Mouse (Mus musculus): ENCODE results near the gene Cdh3. TPM values are rescaled to one million over a fixed set of nuclear protein-coding genes. Genes with fewer than 3 reads are reported as not detected.

Gene Cdh3
- polyA plus RNA-seq, 1 experiment from 2014 or later, result 18.4 TPM

- no peak overlapping the region for H3K4me3 ChIP-seq (ENCODE audit: low read depth, low read length)
- ATAC-seq (ENCODE audit: insufficient number of reproducible peaks, insufficient read depth, low FRiP score, low read depth), result no peak
- peaks cover 22% of the 10 kb centered on the region for H3K4me1 ChIP-seq (ENCODE audit: control insufficient read depth, insufficient read depth, low read length)
- H3K27me3 ChIP-seq (ENCODE audit: control insufficient read depth, insufficient read depth, low read length), result no peaks in the 10 kb centered on the region
- no peak overlapping the region for H3K4me2 ChIP-seq (replicated peaks; ENCODE audit: low read depth, low read length)
- no peak overlapping the region for H3K9ac ChIP-seq (replicated peaks; ENCODE audit: low read depth, low read length)
- H3K27ac ChIP-seq (ENCODE audit: low read length), result peak overlapping the region; percentile 70; the same call in 1 of the 2 replicates
- no peaks in the 10 kb centered on the region for H3K9me3 ChIP-seq (ENCODE audit: control insufficient read depth, low read depth, low read length)
- H3K36me3 ChIP-seq (ENCODE audit: control insufficient read depth, insufficient read depth, low read length), result no peaks in the 10 kb centered on the region
- 82% methylated on average over 1 of the region's 1 CpGs for WGBS
Observed at GRCm38 (mm10) chr8:106506106-106506505, 4.6 kb upstream of the Cdh3 start.

- Histone ChIP-seq H3K4me3 (ENCODE audit: low read depth, low read length) (peak overlapping the region; percentile 14), H3K36me3 (ENCODE audit: control insufficient read depth, insufficient read depth, low read length) (no peaks in the 10 kb centered on the region), H3K27ac (ENCODE audit: low read length) (peak overlapping the region; percentile 64), H3K4me2 (replicated peaks; ENCODE audit: low read depth, low read length) (peak overlapping the region; percentile 41), H3K9me3 (ENCODE audit: control insufficient read depth, low read depth, low read length) (no peaks in the 10 kb centered on the region), H3K27me3 (ENCODE audit: control insufficient read depth, insufficient read depth, low read length) (no peaks in the 10 kb centered on the region), H3K9ac (replicated peaks; ENCODE audit: low read depth, low read length) (peak overlapping the region; percentile 6; the same call in 1 of the 2 replicates), H3K4me1 (ENCODE audit: control insufficient read depth, insufficient read depth, low read length) (peaks cover 27% of the 10 kb centered on the region)
- peak; percentile 43; the same call in 1 of the 2 replicates for ATAC-seq (ENCODE audit: insufficient number of reproducible peaks, insufficient read depth, low FRiP score, low read depth)
- 2% methylated on average over 30 of the region's 30 CpGs for whole genome bisulfite sequencing
Observed at GRCm38 (mm10) chr8:106507761-106508331, 2.8 kb upstream of the Cdh3 start.

- H3K4me2 ChIP-seq (replicated peaks; ENCODE audit: low read depth, low read length), result peak overlapping the region; percentile 41
- peaks cover 27% of the 10 kb centered on the region for H3K4me1 ChIP-seq (ENCODE audit: control insufficient read depth, insufficient read depth, low read length)
- H3K4me3 ChIP-seq (ENCODE audit: low read depth, low read length), result no peak overlapping the region
- no peaks in the 10 kb centered on the region for H3K9me3 ChIP-seq (ENCODE audit: control insufficient read depth, low read depth, low read length)
- no peak for ATAC-seq (ENCODE audit: insufficient number of reproducible peaks, insufficient read depth, low FRiP score, low read depth)
- no peaks in the 10 kb centered on the region for H3K36me3 ChIP-seq (ENCODE audit: control insufficient read depth, insufficient read depth, low read length)
- 33% methylated on average over 3 of the region's 3 CpGs for WGBS
- no peaks in the 10 kb centered on the region for H3K27me3 ChIP-seq (ENCODE audit: control insufficient read depth, insufficient read depth, low read length)
- H3K27ac ChIP-seq (ENCODE audit: low read length), result peak overlapping the region; percentile 64
- no peak overlapping the region for H3K9ac ChIP-seq (replicated peaks; ENCODE audit: low read depth, low read length)
Observed at GRCm38 (mm10) chr8:106508456-106508855, 2.2 kb upstream of the Cdh3 start.

GRCm38 (mm10) chr8:106509079-106509780, 1.5 kb upstream of the Cdh3 start:
- no peak overlapping the region for H3K27ac ChIP-seq (ENCODE audit: low read length)
- H3K9me3 ChIP-seq (ENCODE audit: control insufficient read depth, low read depth, low read length), result no peaks in the 10 kb centered on the region
- no peaks in the 10 kb centered on the region for H3K27me3 ChIP-seq (ENCODE audit: control insufficient read depth, insufficient read depth, low read length)
- no peaks in the 10 kb centered on the region for H3K36me3 ChIP-seq (ENCODE audit: control insufficient read depth, insufficient read depth, low read length)
- ATAC-seq (ENCODE audit: insufficient number of reproducible peaks, insufficient read depth, low FRiP score, low read depth), result no peak
- H3K4me1 ChIP-seq (ENCODE audit: control insufficient read depth, insufficient read depth, low read length), result peaks cover 27% of the 10 kb centered on the region
- 60% methylated on average over 8 of the region's 8 CpGs for WGBS
- H3K4me3 ChIP-seq (ENCODE audit: low read depth, low read length), result no peak overlapping the region
- no peak overlapping the region for H3K4me2 ChIP-seq (replicated peaks; ENCODE audit: low read depth, low read length)
- no peak overlapping the region for H3K9ac ChIP-seq (replicated peaks; ENCODE audit: low read depth, low read length)

GRCm38 (mm10) chr8:106511065-106511501, 392 bp downstream of the Cdh3 start:
- Histone ChIP-seq H3K27ac (ENCODE audit: low read length) (peak overlapping the region; percentile 84), H3K36me3 (ENCODE audit: control insufficient read depth, insufficient read depth, low read length) (no peaks in the 10 kb centered on the region), H3K27me3 (ENCODE audit: control insufficient read depth, insufficient read depth, low read length) (no peaks in the 10 kb centered on the region), H3K4me1 (ENCODE audit: control insufficient read depth, insufficient read depth, low read length) (peaks cover 22% of the 10 kb centered on the region), H3K9ac (replicated peaks; ENCODE audit: low read depth, low read length) (peak overlapping the region; percentile 53), H3K4me3 (ENCODE audit: low read depth, low read length) (peak overlapping the region; percentile 53), H3K4me2 (replicated peaks; ENCODE audit: low read depth, low read length) (peak overlapping the region; percentile 79), H3K9me3 (ENCODE audit: control insufficient read depth, low read depth, low read length) (no peaks in the 10 kb centered on the region)
- peak; percentile 31; the same call in 1 of the 2 replicates for ATAC-seq (ENCODE audit: insufficient number of reproducible peaks, insufficient read depth, low FRiP score, low read depth)
- 0% methylated on average over 21 of the region's 22 CpGs for WGBS

- ATAC-seq (ENCODE audit: insufficient number of reproducible peaks, insufficient read depth, low FRiP score, low read depth), result peak; percentile 29; the same call in 1 of the 2 replicates
- Histone ChIP-seq H3K27ac (ENCODE audit: low read length) (peak overlapping the region; percentile 84), H3K9me3 (ENCODE audit: control insufficient read depth, low read depth, low read length) (no peaks in the 10 kb centered on the region), H3K36me3 (ENCODE audit: control insufficient read depth, insufficient read depth, low read length) (no peaks in the 10 kb centered on the region), H3K9ac (replicated peaks; ENCODE audit: low read depth, low read length) (peak overlapping the region; percentile 53), H3K4me2 (replicated peaks; ENCODE audit: low read depth, low read length) (peak overlapping the region; percentile 79), H3K27me3 (ENCODE audit: control insufficient read depth, insufficient read depth, low read length) (no peaks in the 10 kb centered on the region), H3K4me3 (ENCODE audit: low read depth, low read length) (peak overlapping the region; percentile 53), H3K4me1 (ENCODE audit: control insufficient read depth, insufficient read depth, low read length) (peaks cover 26% of the 10 kb centered on the region)
- WGBS, result under 1% methylated on average over 30 of the region's 30 CpGs
Observed at GRCm38 (mm10) chr8:106511531-106512041, 895 bp downstream of the Cdh3 start.

- no peaks in the 10 kb centered on the region for H3K27me3 ChIP-seq (ENCODE audit: control insufficient read depth, insufficient read depth, low read length)
- H3K4me3 ChIP-seq (ENCODE audit: low read depth, low read length), result peak overlapping the region; percentile 53
- 35% methylated on average over 7 of the region's 7 CpGs for WGBS
- H3K36me3 ChIP-seq (ENCODE audit: control insufficient read depth, insufficient read depth, low read length), result no peaks in the 10 kb centered on the region
- H3K27ac ChIP-seq (ENCODE audit: low read length), result peak overlapping the region; percentile 84; the same call in 1 of the 2 replicates
- ATAC-seq (ENCODE audit: insufficient number of reproducible peaks, insufficient read depth, low FRiP score, low read depth), result no peak
- H3K4me2 ChIP-seq (replicated peaks; ENCODE audit: low read depth, low read length), result peak overlapping the region; percentile 79
- H3K9me3 ChIP-seq (ENCODE audit: control insufficient read depth, low read depth, low read length), result no peaks in the 10 kb centered on the region
- peak overlapping the region; percentile 53; the same call in 1 of the 2 replicates for H3K9ac ChIP-seq (replicated peaks; ENCODE audit: low read depth, low read length)
- peaks cover 22% of the 10 kb centered on the region for H3K4me1 ChIP-seq (ENCODE audit: control insufficient read depth, insufficient read depth, low read length)
Observed at GRCm38 (mm10) chr8:106512475-106513150, 1.9 kb downstream of the Cdh3 start.

- Histone ChIP-seq H3K4me2 (replicated peaks; ENCODE audit: low read depth, low read length) (no peak overlapping the region), H3K9ac (replicated peaks; ENCODE audit: low read depth, low read length) (no peak overlapping the region), H3K9me3 (ENCODE audit: control insufficient read depth, low read depth, low read length) (no peaks in the 10 kb centered on the region), H3K4me3 (ENCODE audit: low read depth, low read length) (no peak overlapping the region), H3K36me3 (ENCODE audit: control insufficient read depth, insufficient read depth, low read length) (no peaks in the 10 kb centered on the region; the same call in 1 of the 2 replicates), H3K27ac (ENCODE audit: low read length) (no peak overlapping the region), H3K27me3 (ENCODE audit: control insufficient read depth, insufficient read depth, low read length) (no peaks in the 10 kb centered on the region), H3K4me1 (ENCODE audit: control insufficient read depth, insufficient read depth, low read length) (peaks cover 34% of the 10 kb centered on the region)
- no peak for ATAC-seq (ENCODE audit: insufficient number of reproducible peaks, insufficient read depth, low FRiP score, low read depth)
- WGBS, result 29% methylated on average over 1 of the region's 1 CpGs
Observed at GRCm38 (mm10) chr8:106515946-106516479, 5.3 kb downstream of the Cdh3 start.
